17 mouse cellular contexts compared by ENCODE assay signal in the genomic region with DNA sequence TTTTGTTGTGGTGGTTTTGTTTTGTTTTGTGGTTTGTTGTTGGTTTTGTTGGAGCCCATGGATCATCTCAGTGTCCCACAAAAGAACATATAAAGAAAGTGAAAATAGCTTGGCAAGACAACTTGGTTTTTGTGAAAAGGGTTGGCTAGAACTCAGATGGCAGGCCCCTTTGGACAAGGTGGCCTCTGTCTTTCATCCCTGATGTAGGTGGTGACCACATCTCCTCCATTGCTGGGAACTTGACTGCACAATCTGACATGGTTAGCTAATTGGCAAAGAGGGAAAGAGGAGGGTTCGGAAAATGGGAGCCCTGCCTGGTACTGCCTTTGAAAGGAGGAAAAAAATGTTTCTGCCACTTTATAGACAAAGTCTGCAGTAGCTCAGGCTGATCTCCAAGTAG. TPM values are rescaled to one million over a fixed set of nuclear protein-coding genes. Genes with fewer than 3 reads are reported as not detected.
"Had no signal": no experiment of that assay in that cellular context is flagged by ENCODE, and none has a peak within 500 bp of the region (broad histone marks: within the 10 kb centered on the region; RNA-seq: fewer than 3 reads in every experiment).

No protein-coding gene starts in this region.

- ATAC-seq: midbrain, embryonic 15.5 days had no signal

- H3K27me3 ChIP-seq: liver, embryonic 15.5 days; midbrain, embryonic 15.5 days had no signal

- H3K27ac ChIP-seq: left cerebral cortex, adult 2 months; limb, embryonic 10.5 days; liver, embryonic 15.5 days; midbrain, embryonic 10.5 days; midbrain, embryonic 15.5 days had no signal

- H3K4me3 ChIP-seq: left cerebral cortex, adult 2 months; limb, embryonic 10.5 days; liver, embryonic 15.5 days; midbrain, embryonic 10.5 days; midbrain, embryonic 15.5 days had no signal

- H3K9me3 ChIP-seq: limb, embryonic 10.5 days; liver, embryonic 15.5 days; midbrain, embryonic 10.5 days; midbrain, embryonic 15.5 days had no signal

- H3K9ac ChIP-seq: liver, embryonic 15.5 days; lung, embryonic 14.5 days; midbrain, embryonic 15.5 days had no signal

- H3K4me1 ChIP-seq: limb, embryonic 10.5 days; liver, embryonic 15.5 days; midbrain, embryonic 10.5 days; midbrain, embryonic 15.5 days had no signal

- DNase-seq: kidney, postnatal 10 days; kidney, postnatal 4 days; lung, embryonic 14.5 days; lung, postnatal 10 days; lung, postnatal 4 days; right cerebral cortex, adult 18-20 months; right cerebral cortex, postnatal 4 days; spleen, adult 18-20 months; thymus, adult 18-20 months; thymus, postnatal 14 days had no signal

- H3K36me3 ChIP-seq: limb, embryonic 10.5 days; liver, embryonic 15.5 days; midbrain, embryonic 10.5 days; midbrain, embryonic 15.5 days had no signal

- H3K4me2 ChIP-seq: liver, embryonic 11.5 days; liver, embryonic 15.5 days; lung, embryonic 14.5 days; midbrain, embryonic 15.5 days had no signal

RNA-seq across cellular contexts. Expression of a gene that starts 46.1 kb away (rescaled TPM):
- polyA plus RNA-seq: kidney, embryonic 14.5 days; limb, embryonic 10.5 days; liver, embryonic 11.5 days; lung, embryonic 14.5 days had no signal
